Mouse (Mus musculus) small intestine, adult 10 weeks (tissue): ENCODE data around the gene 2010109A12Rik. TPM values are rescaled to one million over a fixed set of nuclear protein-coding genes. Genes with fewer than 3 reads are reported as not detected.

ENCODE experiments used
- polyA plus RNA-seq: library from polyadenylated mRNA; stranded (reverse); fragments of 350-450 nt; fragmentation: Illumina TruSeq; extraction: RNeasy Lipid Tissue Mini Kit (QIAGEN cat#74804); gene quantifications from one replicate; pipeline ENCODE4 v1.2.3, GENCODE M21; 2014; ENCODE audit warnings: low replicate concordance

2010109A12Rik gene
- polyA plus RNA-seq, result 2.2 TPM

GRCm38 (mm10) chr5:93206109-93207005 is at the start of gene 2010109A12Rik, which contains the start of gene Ccni:
Gene 2010109A12Rik (plus strand): TSS chr5:93206518.
Gene Ccni (minus strand): TSS chr5:93206495.

Other genes starting within 250 kb of the 2010109A12Rik start
- gene Sowahb, start 161.5 kb upstream of the 2010109A12Rik start, polyA plus RNA-seq, result 14.1 TPM
- 17.5 TPM for gene Sept11, start 113.1 kb upstream of the 2010109A12Rik start, polyA plus RNA-seq
- 477 TPM for gene Ccni, start within 50 bp of the 2010109A12Rik start, polyA plus RNA-seq
- gene Ccng2, start 60.7 kb downstream of the 2010109A12Rik start, polyA plus RNA-seq, result 208 TPM